In the genomic region with DNA sequence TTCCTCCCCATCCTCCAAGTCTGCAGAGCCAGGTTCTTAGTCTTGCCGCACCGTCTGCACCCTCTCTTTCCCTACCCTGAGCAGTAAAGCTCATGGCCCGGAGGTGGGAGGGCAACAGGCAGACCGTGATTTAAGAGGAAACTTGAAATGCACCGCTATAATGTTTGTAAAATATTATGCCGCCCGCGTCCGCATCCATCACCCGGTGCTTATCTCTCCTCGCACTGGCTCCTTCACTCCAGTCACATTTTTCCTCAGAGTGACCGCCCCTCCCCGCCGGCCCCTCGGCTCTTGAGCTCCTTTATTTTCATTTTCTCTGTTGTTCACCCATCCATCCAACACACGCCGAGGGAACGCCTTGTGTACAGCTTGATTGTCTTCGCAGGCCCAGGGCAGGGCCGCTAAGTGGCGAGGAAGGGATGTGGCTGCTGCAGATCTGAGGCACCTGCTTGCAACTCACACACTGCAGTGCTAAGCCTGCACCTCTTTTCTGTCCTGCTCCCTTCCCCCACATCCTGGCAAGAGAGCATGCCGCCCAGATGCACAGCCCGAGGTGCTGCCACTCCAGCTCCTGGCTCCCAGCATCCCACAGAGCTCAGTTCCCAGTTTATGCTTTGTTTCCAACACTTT, we compare ENCODE assay signal across 8 mouse cellular contexts.
A peak's percentile ranks its signal among the peaks of the same experiment; 100 is the strongest.
DNase-seq lines count a peak whose midpoint lies in the region; ATAC-seq and TF ChIP-seq lines count a peak whose summit lies in the region.

No protein-coding gene starts in this region.

- H3K4me2 ChIP-seq in neural tube, embryonic 11.5 days (ENCODE audit: low read depth): no peak overlapping the region; the same call in 1 of the 2 replicates
- H3K4me2 ChIP-seq in midbrain, embryonic 13.5 days (replicated peaks): peak overlapping the region; percentile 40

- H3K4me3 ChIP-seq in neural tube, embryonic 11.5 days (ENCODE audit: low read depth, low read length): no peak overlapping the region
- H3K4me3 ChIP-seq in midbrain, embryonic 13.5 days (replicated peaks): peak overlapping the region; percentile 11; the same call in 1 of the 2 replicates
- no peak overlapping the region for H3K4me3 ChIP-seq in cerebellum, adult 2 months (replicated peaks; ENCODE audit: insufficient read depth, low read depth, low read length)

- H3K27me3 ChIP-seq in neural tube, embryonic 11.5 days (ENCODE audit: control insufficient read depth, insufficient read depth, low read length): no peaks in the 10 kb centered on the region
- no peaks in the 10 kb centered on the region for H3K27me3 ChIP-seq in midbrain, embryonic 13.5 days
- no peaks in the 10 kb centered on the region for H3K27me3 ChIP-seq in cerebellum, adult 2 months (ENCODE audit: control insufficient read depth, insufficient read depth, low read length)

- H3K27ac ChIP-seq in neural tube, embryonic 11.5 days (ENCODE audit: low read depth, low read length): no peak overlapping the region
- no peak overlapping the region for H3K27ac ChIP-seq in midbrain, embryonic 13.5 days
- no peak overlapping the region for H3K27ac ChIP-seq in cerebellum, adult 2 months (ENCODE audit: insufficient read depth, low read length)

- no peaks in the 10 kb centered on the region for H3K9me3 ChIP-seq in neural tube, embryonic 11.5 days (ENCODE audit: control insufficient read depth, low read length)
- H3K9me3 ChIP-seq in midbrain, embryonic 13.5 days: peaks cover 5% of the 10 kb centered on the region; the same call in 1 of the 2 replicates

- WGBS in neural tube, embryonic 11.5 days: 44% methylated on average over 23 of the region's 23 CpGs
- 25% methylated on average over 23 of the region's 23 CpGs for WGBS in midbrain, embryonic 13.5 days
- WGBS in cerebellum, adult 2 months: 66% methylated on average over 23 of the region's 23 CpGs

- DNase-seq in frontal cortex, postnatal 14 days (ENCODE audit: low spot score in 2 of 2): no peak
- DNase-seq in neural tube, embryonic 11.5 days (ENCODE audit: low spot score): peak; percentile 25
- no peak for DNase-seq in neural tube, embryonic 10.5 days (ENCODE audit: extremely low spot score, low spot score)
- DNase-seq in ovary, postnatal 14 days (ENCODE audit: low spot score): no peak
- DNase-seq in cerebellum, adult 2 months: no peak
- no peak for DNase-seq in frontal cortex, postnatal 10 days (ENCODE audit: low spot score in 2 of 2)

- H3K36me3 ChIP-seq in neural tube, embryonic 11.5 days (ENCODE audit: control insufficient read depth, insufficient read depth, low read length): no peaks in the 10 kb centered on the region
- H3K36me3 ChIP-seq in midbrain, embryonic 13.5 days: no peaks in the 10 kb centered on the region

- TF ChIP-seq CTCF in cerebellum, adult 2 months (IDR thresholded peaks at IDR 0.05; ENCODE audit: borderline replicate concordance, insufficient read depth, low read depth, low read length): no peak

- no peak for TF ChIP-seq POLR2A in cerebellum, adult 2 months (IDR thresholded peaks at IDR 0.05; ENCODE audit: borderline replicate concordance, insufficient read depth, low read length)

- peak; percentile 60 for ATAC-seq in frontal cortex, adult (ENCODE audit: low TSS enrichment)
- no peak for ATAC-seq in neural tube, embryonic 11.5 days (ENCODE audit: insufficient read depth, low FRiP score, low TSS enrichment)
- ATAC-seq in midbrain, embryonic 13.5 days: peak; percentile 80

- no peaks in the 10 kb centered on the region for H3K4me1 ChIP-seq in neural tube, embryonic 11.5 days (ENCODE audit: control insufficient read depth, insufficient read depth, low read length)
- peaks cover 17% of the 10 kb centered on the region for H3K4me1 ChIP-seq in midbrain, embryonic 13.5 days (replicated peaks)
- no peaks in the 10 kb centered on the region; the same call in 1 of the 2 replicates for H3K4me1 ChIP-seq in cerebellum, adult 2 months (ENCODE audit: control insufficient read depth, insufficient read depth, low read length)

- no peak overlapping the region for H3K9ac ChIP-seq in neural tube, embryonic 11.5 days (ENCODE audit: low read length)
- H3K9ac ChIP-seq in midbrain, embryonic 13.5 days (replicated peaks): peak overlapping the region; percentile 17; the same call in 1 of the 2 replicates
